Mouse (Mus musculus) forebrain, embryonic 12.5 days (tissue): ENCODE measurements around the gene Rhd. TPM values are rescaled to one million over a fixed set of nuclear protein-coding genes. Genes with fewer than 3 reads are reported as not detected.
"Not testable (repeated sequence)": the region's sequence is repeated elsewhere in the genome, so short reads cannot be mapped to it uniquely, and the experiment has no call there.

Experiments used
- ATAC-seq: fragments of 200-750 bp; cut with Nextera tagmentation; 2 replicates; pipeline ENCODE4 v1.8.0; 2017; ENCODE audit warnings: moderate TSS enrichment; ENCODE audit not compliant: low FRiP score
- H3K27ac ChIP-seq: fragments of 300-500 bp; sonication (generic); 2 replicates; pipeline ENCODE4 v1.5.1; 2016; ENCODE audit warnings: mild to moderate bottlenecking
- H3K27me3 ChIP-seq: fragments of 300-500 bp; sonication (generic); 2 replicates; pipeline ENCODE4 v1.6.1; 2016; ENCODE audit warnings: mild to moderate bottlenecking
- H3K36me3 ChIP-seq: fragments of 300-500 bp; sonication (generic); replicated peaks from 2 replicates; pipeline ENCODE4 v1.6.1; 2016; ENCODE audit warnings: mild to moderate bottlenecking
- H3K4me1 ChIP-seq: fragments of 300-500 bp; sonication (generic); 2 replicates; pipeline ENCODE4 v1.6.1; 2016
- H3K4me2 ChIP-seq: fragments of 300-500 bp; sonication (generic); 2 replicates; pipeline ENCODE4 v1.6.1; 2016; ENCODE audit warnings: mild to moderate bottlenecking, moderate library complexity
- H3K4me3 ChIP-seq: fragments of 300-500 bp; sonication (generic); replicated peaks from 2 replicates; pipeline ENCODE4 v1.5.1; 2016; ENCODE audit warnings: mild to moderate bottlenecking
- H3K9ac ChIP-seq: fragments of 300-500 bp; sonication (generic); 2 replicates; pipeline ENCODE4 v1.6.1; 2016; ENCODE audit warnings: mild to moderate bottlenecking
- H3K9me3 ChIP-seq: fragments of 300-500 bp; sonication (generic); 2 replicates; pipeline ENCODE4 v1.6.1; 2016
- WGBS: fragments of 180-500 bp; shearing (Covaris S2); methylation state at CpG from one replicate; pipeline ENCODE4 v1.1.7; 2016; 5-methylcytosine and 5-hydroxymethylcytosine counted together
- polyA plus RNA-seq: library from polyadenylated mRNA; unstranded; fragments of >200 nt; fragmentation: Nextera tagmentation; extraction: Ambion mirVana; gene quantifications from 2 replicates; pipeline ENCODE4 v1.2.1, GENCODE M21; 2016

Gene Rhd
- polyA plus RNA-seq, result 6.0 and 7.5 TPM in 2 replicates

- Histone ChIP-seq H3K9me3 (no peaks in the 10 kb centered on the region), H3K4me2 (no peak within 1 kb of the TSS), H3K4me1 (no peaks in the 10 kb centered on the region), H3K27ac (no peak within 1 kb of the TSS), H3K36me3 (no peaks in the 10 kb centered on the region), H3K4me3 (peak within 1 kb of the TSS; percentile 8), H3K9ac (no peak within 1 kb of the TSS), H3K27me3 (peaks cover 16% of the 10 kb centered on the region)
- WGBS, result 73% methylated on average over 14 of the region's 14 CpGs
- ATAC-seq, result no peak
These were observed at the start of gene Rhd for GRCm38 (mm10) chr4:134863937-134864729. Gene Rhd (plus strand): TSS chr4:134864536.

DNA sequence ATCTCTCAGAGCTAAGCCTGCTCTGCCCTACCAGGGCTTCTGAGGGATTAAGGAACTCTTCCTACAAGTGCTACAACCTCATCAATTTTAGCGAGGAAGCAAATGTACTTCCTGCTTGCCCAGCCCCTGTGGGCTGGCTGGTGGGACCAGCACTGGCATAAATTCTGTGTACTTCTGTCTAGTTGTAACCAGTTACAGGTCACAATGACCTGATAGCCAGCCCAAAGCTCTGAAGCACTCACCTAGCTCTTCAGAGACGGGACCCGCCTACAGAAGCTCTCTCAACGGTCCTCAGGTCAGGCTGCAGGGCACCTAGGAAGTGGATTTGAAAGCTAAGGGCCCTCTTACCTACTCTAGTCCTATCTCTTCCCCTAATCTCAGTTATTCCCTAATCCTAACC lies 46.6 kb upstream of the Rhd start:
- Histone ChIP-seq H3K36me3 (peaks cover 27% of the 10 kb centered on the region), H3K4me3 (no peak overlapping the region), H3K27ac (no peak overlapping the region), H3K4me1 (no peaks in the 10 kb centered on the region), H3K9me3 (no peaks in the 10 kb centered on the region), H3K27me3 (no peaks in the 10 kb centered on the region), H3K4me2 (no peak overlapping the region), H3K9ac (no peak overlapping the region)
- ATAC-seq, result no peak
- WGBS, result 86% methylated on average over 4 of the region's 4 CpGs

- H3K27ac ChIP-seq, result no peak overlapping the region
- no peak overlapping the region for H3K9ac ChIP-seq
- 86% methylated on average over 1 of the region's 1 CpGs for WGBS
- ATAC-seq, result no peak
- H3K9me3 ChIP-seq, result no peaks in the 10 kb centered on the region
- H3K4me1 ChIP-seq, result no peaks in the 10 kb centered on the region
- no peaks in the 10 kb centered on the region for H3K27me3 ChIP-seq
- H3K36me3 ChIP-seq, result peaks cover 33% of the 10 kb centered on the region
- H3K4me3 ChIP-seq, result no peak overlapping the region
- no peak overlapping the region for H3K4me2 ChIP-seq
These were observed 43.3 kb upstream of the Rhd start for GRCm38 (mm10) chr4:134821061-134821460.

- no peak overlapping the region for H3K4me2 ChIP-seq
- H3K9ac ChIP-seq, result no peak overlapping the region
- ATAC-seq, result no peak
- no peaks in the 10 kb centered on the region for H3K4me1 ChIP-seq
- H3K9me3 ChIP-seq, result no peaks in the 10 kb centered on the region
- no peak overlapping the region for H3K4me3 ChIP-seq
- H3K36me3 ChIP-seq, result peaks cover 52% of the 10 kb centered on the region
- WGBS, result 67% methylated on average over 2 of the region's 2 CpGs
- no peaks in the 10 kb centered on the region for H3K27me3 ChIP-seq
- H3K27ac ChIP-seq, result no peak overlapping the region
These were observed 40.8 kb upstream of the Rhd start for GRCm38 (mm10) chr4:134823560-134823959.

- H3K9me3 ChIP-seq, H3K4me3 ChIP-seq, H3K9ac ChIP-seq, ATAC-seq, H3K27me3 ChIP-seq, H3K4me1 ChIP-seq, H3K4me2 ChIP-seq, H3K27ac ChIP-seq: not testable (repeated sequence)
- H3K36me3 ChIP-seq, result peaks cover 48% of the 10 kb centered on the region
- WGBS, result 98% methylated on average over 11 of the region's 11 CpGs
These were observed 38.5 kb upstream of the Rhd start for GRCm38 (mm10) chr4:134825864-134826263.

DNA sequence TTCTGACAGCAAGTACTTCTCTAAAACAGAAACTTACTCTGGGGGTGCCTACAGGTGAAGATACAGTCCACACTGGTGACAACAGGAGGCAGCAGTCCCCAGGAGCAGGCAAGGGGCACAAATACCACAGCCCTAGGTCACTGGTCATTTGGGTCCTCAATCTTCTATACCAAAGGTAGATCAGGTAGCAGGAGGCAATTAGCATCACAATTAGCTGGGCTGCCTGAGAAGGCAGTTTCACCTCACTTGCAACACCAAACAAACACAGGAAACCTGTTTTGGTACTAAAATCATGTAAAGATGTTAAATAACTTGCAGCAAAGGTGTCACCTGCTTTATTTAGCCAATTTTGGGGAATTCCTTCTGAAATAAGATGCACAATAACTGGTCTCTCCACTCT lies 38.0 kb upstream of the Rhd start:
- no peak overlapping the region for H3K9ac ChIP-seq
- no peak overlapping the region for H3K27ac ChIP-seq
- ATAC-seq, result no peak
- H3K27me3 ChIP-seq, result no peaks in the 10 kb centered on the region
- no peak overlapping the region for H3K4me3 ChIP-seq
- H3K4me1 ChIP-seq, result no peaks in the 10 kb centered on the region
- H3K9me3 ChIP-seq, result no peaks in the 10 kb centered on the region
- H3K4me2 ChIP-seq, result no peak overlapping the region
- H3K36me3 ChIP-seq, result peaks cover 51% of the 10 kb centered on the region

GRCm38 (mm10) chr4:134827806-134828205 lies 36.5 kb upstream of the Rhd start:
- no peaks in the 10 kb centered on the region for H3K27me3 ChIP-seq
- no peaks in the 10 kb centered on the region for H3K4me1 ChIP-seq
- 97% methylated on average over 11 of the region's 11 CpGs for WGBS
- peaks cover 56% of the 10 kb centered on the region for H3K36me3 ChIP-seq
- no peak for ATAC-seq
- H3K4me3 ChIP-seq, result no peak overlapping the region
- no peak overlapping the region for H3K27ac ChIP-seq
- no peak overlapping the region for H3K4me2 ChIP-seq
- H3K9ac ChIP-seq, result no peak overlapping the region
- H3K9me3 ChIP-seq, result no peaks in the 10 kb centered on the region

- ATAC-seq, result no peak
- WGBS, result 94% methylated on average over 3 of the region's 3 CpGs
- Histone ChIP-seq H3K4me3 (no peak overlapping the region), H3K36me3 (peaks cover 48% of the 10 kb centered on the region), H3K4me1 (no peaks in the 10 kb centered on the region), H3K27me3 (no peaks in the 10 kb centered on the region), H3K27ac (no peak overlapping the region), H3K9me3 (no peaks in the 10 kb centered on the region), H3K9ac (no peak overlapping the region), H3K4me2 (no peak overlapping the region)
These were observed 32.4 kb upstream of the Rhd start for GRCm38 (mm10) chr4:134831934-134832333.

GRCm38 (mm10) chr4:134835486-134835885 lies 28.9 kb upstream of the Rhd start:
- Histone ChIP-seq H3K4me3 (no peak overlapping the region), H3K27me3 (no peaks in the 10 kb centered on the region), H3K4me2 (no peak overlapping the region), H3K27ac (no peak overlapping the region), H3K9me3 (no peaks in the 10 kb centered on the region), H3K9ac (no peak overlapping the region), H3K36me3 (peaks cover 27% of the 10 kb centered on the region), H3K4me1 (no peaks in the 10 kb centered on the region)
- no peak for ATAC-seq
- 93% methylated on average over 4 of the region's 4 CpGs for WGBS

DNA sequence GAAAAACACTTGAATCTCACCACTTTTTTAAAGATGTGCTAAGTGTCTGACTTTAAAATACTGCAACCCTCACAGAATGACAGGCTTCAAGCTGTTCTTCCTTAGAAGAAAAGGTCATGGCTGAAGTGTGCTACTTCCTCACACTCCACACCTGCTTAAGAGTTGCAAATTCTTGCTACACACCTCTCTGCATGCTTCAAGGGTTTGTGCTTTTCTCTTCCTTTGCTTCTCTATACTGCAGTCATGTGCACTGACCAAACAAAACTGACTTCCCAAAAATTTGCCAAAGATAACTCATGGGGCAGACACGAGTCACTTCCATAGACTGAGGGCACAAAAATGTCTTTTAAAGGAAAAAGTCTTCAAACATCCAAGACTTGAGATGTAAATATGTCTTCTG lies 26.1 kb upstream of the Rhd start:
- no peak overlapping the region for H3K9ac ChIP-seq
- H3K9me3 ChIP-seq, result no peaks in the 10 kb centered on the region
- H3K27me3 ChIP-seq, result no peaks in the 10 kb centered on the region
- no peak overlapping the region for H3K4me3 ChIP-seq
- no peak overlapping the region for H3K27ac ChIP-seq
- H3K4me2 ChIP-seq, result no peak overlapping the region
- no peak for ATAC-seq
- peaks cover 13% of the 10 kb centered on the region for H3K36me3 ChIP-seq
- 96% methylated on average over 1 of the region's 1 CpGs for WGBS
- no peaks in the 10 kb centered on the region for H3K4me1 ChIP-seq

DNA sequence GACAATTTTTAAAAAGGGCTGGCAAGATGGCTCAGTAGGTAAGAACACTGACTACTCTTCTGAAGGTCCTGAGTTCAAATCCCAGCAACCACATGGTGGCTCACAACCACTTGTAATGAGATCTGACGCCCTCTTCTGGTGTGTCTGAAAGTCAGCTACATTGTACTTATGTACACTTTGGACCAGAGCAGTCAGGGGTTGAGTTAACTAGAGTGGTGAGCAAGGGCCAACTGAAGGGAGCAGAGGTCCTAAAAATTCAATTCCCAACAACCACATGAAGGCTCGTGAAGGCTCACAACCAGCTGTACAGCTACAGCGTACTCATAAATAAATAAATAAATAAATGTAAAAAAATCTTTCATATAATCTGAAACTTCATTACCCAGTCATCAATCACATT lies 25.6 kb upstream of the Rhd start:
- H3K36me3 ChIP-seq, result peaks cover 13% of the 10 kb centered on the region
- not testable (repeated sequence) for H3K27me3 ChIP-seq, H3K9me3 ChIP-seq, H3K4me3 ChIP-seq, ATAC-seq, H3K4me2 ChIP-seq, H3K4me1 ChIP-seq, H3K27ac ChIP-seq, H3K9ac ChIP-seq
- 90% methylated on average over 3 of the region's 3 CpGs for WGBS

DNA sequence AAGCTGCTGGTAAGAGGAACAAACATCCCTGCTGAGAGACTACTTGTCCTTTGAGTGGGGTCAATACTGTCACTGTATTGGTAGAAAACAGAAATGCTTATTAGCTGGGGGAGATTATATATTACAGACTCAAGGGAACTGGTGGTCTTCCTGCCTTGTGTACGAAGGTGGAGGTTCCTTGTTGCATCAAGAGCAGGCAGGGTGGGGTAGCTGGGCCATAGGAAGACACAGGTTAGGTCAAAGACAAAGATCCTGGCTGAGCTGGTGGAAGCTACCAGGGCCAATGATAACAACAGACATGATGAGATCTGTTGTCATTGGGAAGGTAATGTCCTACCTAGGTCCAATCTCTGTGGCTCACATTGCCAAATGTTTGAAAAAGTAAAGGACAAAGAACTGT lies 24.1 kb upstream of the Rhd start:
- H3K36me3 ChIP-seq, result peaks cover 8% of the 10 kb centered on the region
- no peaks in the 10 kb centered on the region for H3K4me1 ChIP-seq
- no peak for ATAC-seq
- H3K4me3 ChIP-seq, result no peak overlapping the region
- no peaks in the 10 kb centered on the region for H3K27me3 ChIP-seq
- H3K27ac ChIP-seq, result no peak overlapping the region
- H3K9ac ChIP-seq, result no peak overlapping the region
- 85% methylated on average over 1 of the region's 1 CpGs for WGBS
- no peak overlapping the region for H3K4me2 ChIP-seq
- no peaks in the 10 kb centered on the region for H3K9me3 ChIP-seq

- H3K27ac ChIP-seq, result no peak overlapping the region
- H3K27me3 ChIP-seq, result no peaks in the 10 kb centered on the region
- no peak for ATAC-seq
- no peaks in the 10 kb centered on the region for H3K36me3 ChIP-seq
- no peak overlapping the region for H3K9ac ChIP-seq
- H3K4me3 ChIP-seq, result no peak overlapping the region
- no peaks in the 10 kb centered on the region for H3K9me3 ChIP-seq
- no peak overlapping the region for H3K4me2 ChIP-seq
- H3K4me1 ChIP-seq, result peaks cover 7% of the 10 kb centered on the region; the same call in 1 of the 2 replicates
- WGBS, result 93% methylated on average over 4 of the region's 4 CpGs
These were observed 20.8 kb upstream of the Rhd start for GRCm38 (mm10) chr4:134843566-134843965.
